13 mouse cellular contexts compared by ENCODE assay signal in genomic region chr9:57949879-57950278, GRCm38 (mm10). TPM values are rescaled to one million over a fixed set of nuclear protein-coding genes. Genes with fewer than 3 reads are reported as not detected.
A peak's percentile ranks its signal among the peaks of the same experiment; 100 is the strongest.
DNase-seq lines count a peak whose midpoint lies in the region; ATAC-seq lines count a peak whose summit lies in the region.
"Had no signal": no experiment of that assay in that cellular context is flagged by ENCODE, and none has a peak within 500 bp of the region (broad histone marks: within the 10 kb centered on the region; RNA-seq: fewer than 3 reads in every experiment).

No protein-coding gene starts in this region.

- peaks cover 62% of the 10 kb centered on the region for H3K4me1 ChIP-seq in heart, embryonic 10.5 days
- peaks cover 76% of the 10 kb centered on the region for H3K4me1 ChIP-seq in brown adipose tissue, adult 24 weeks (ENCODE audit: control insufficient read depth, insufficient read depth, insufficient read length, low read length)
- peaks cover 64% of the 10 kb centered on the region for H3K4me1 ChIP-seq in forebrain, embryonic 15.5 days
- H3K4me1 ChIP-seq: liver, embryonic 15.5 days had no signal

- no peak overlapping the region for H3K9ac ChIP-seq in forebrain, embryonic 15.5 days (replicated peaks)
- H3K9ac ChIP-seq: heart, embryonic 13.5 days; liver, embryonic 15.5 days had no signal

- DNase-seq in heart, embryonic 10.5 days (ENCODE audit: low spot score), result no peak
- no peak for DNase-seq in heart, postnatal 4 days
- peak; percentile 39 for DNase-seq in kidney, postnatal 10 days
- DNase-seq in kidney, postnatal 14 days, result no peak
- DNase-seq: kidney, adult 11 months; right cerebral cortex, postnatal 14 days had no signal

- H3K36me3 ChIP-seq in heart, embryonic 10.5 days, result no peaks in the 10 kb centered on the region
- H3K36me3 ChIP-seq in forebrain, embryonic 15.5 days, result peaks cover 2% of the 10 kb centered on the region; the same call in 1 of the 2 replicates
- H3K36me3 ChIP-seq: heart, embryonic 13.5 days; liver, embryonic 15.5 days had no signal

- 23% methylated on average over 8 of the region's 8 CpGs for WGBS in heart, embryonic 10.5 days
- 29% methylated on average over 8 of the region's 8 CpGs for WGBS in forebrain, embryonic 15.5 days

- peak; percentile 54 for ATAC-seq in forebrain, embryonic 15.5 days (replicated peaks)
- ATAC-seq in cerebellum, adult (ENCODE audit: insufficient number of reproducible peaks, low FRiP score, low TSS enrichment), result no peak
- no peak for ATAC-seq in frontal cortex, adult (ENCODE audit: low TSS enrichment)
- ATAC-seq: midbrain, embryonic 16.5 days had no signal

- H3K27ac ChIP-seq in heart, embryonic 10.5 days, result 0 out of 2 replicates have a peak overlapping the region, but pooled peaks have one; percentile 59
- peak overlapping the region; percentile 71 for H3K27ac ChIP-seq in brown adipose tissue, adult 24 weeks (replicated peaks; ENCODE audit: low read depth, low read length)
- no peak overlapping the region for H3K27ac ChIP-seq in forebrain, embryonic 15.5 days (replicated peaks)
- H3K27ac ChIP-seq: heart, embryonic 13.5 days; liver, embryonic 15.5 days had no signal

- H3K4me2 ChIP-seq in forebrain, embryonic 15.5 days (replicated peaks), result 0 out of 2 replicates have a peak overlapping the region, but pooled peaks have one; percentile 16
- H3K4me2 ChIP-seq: heart, embryonic 13.5 days; liver, embryonic 15.5 days had no signal

- peaks cover 79% of the 10 kb centered on the region for H3K27me3 ChIP-seq in heart, embryonic 10.5 days (ENCODE audit: insufficient read depth, poor library complexity, severe bottlenecking)
- no peaks in the 10 kb centered on the region for H3K27me3 ChIP-seq in forebrain, embryonic 15.5 days

- no peak overlapping the region for H3K4me3 ChIP-seq in heart, embryonic 10.5 days
- H3K4me3 ChIP-seq in brown adipose tissue, adult 24 weeks (ENCODE audit: insufficient read depth, low read depth, low read length), result peak overlapping the region; percentile 7; the same call in 1 of the 2 replicates
- no peak overlapping the region for H3K4me3 ChIP-seq in forebrain, embryonic 15.5 days
- H3K4me3 ChIP-seq: heart, embryonic 13.5 days; liver, embryonic 15.5 days had no signal

- H3K9me3 ChIP-seq in heart, embryonic 10.5 days, result no peaks in the 10 kb centered on the region
- no peaks in the 10 kb centered on the region for H3K9me3 ChIP-seq in forebrain, embryonic 15.5 days
- H3K9me3 ChIP-seq: heart, embryonic 13.5 days; liver, embryonic 15.5 days had no signal

RNA-seq across cellular contexts. Expression of gene Sema7a, which starts 10.0 kb away (rescaled TPM):
- 0.16 TPM in 1 of 2 replicates, not detected in the other for polyA plus RNA-seq in heart, embryonic 10.5 days (2016; fragmentation: Nextera tagmentation; extraction: Ambion mirVana)
- 10 to 100 TPM; 26.0 to 30.1 TPM for total RNA-seq in heart, postnatal 4 days (2021)
- polyA plus RNA-seq in brown adipose tissue, adult 24 weeks (2012; ENCODE audit: insufficient read depth, insufficient read length, missing spikeins), result 2.8 and 6.0 TPM in 2 replicates
- polyA plus RNA-seq in forebrain, embryonic 15.5 days (2015; fragmentation: Nextera tagmentation; extraction: Ambion mirVana), result 3.4 and 3.6 TPM in 2 replicates
- polyA plus RNA-seq: liver, embryonic 15.5 days had no signal

RNA-seq across cellular contexts. Expression of gene Ubl7, which starts 39.1 kb away (rescaled TPM):
- 110 TPM in 2 replicates for polyA plus RNA-seq in heart, embryonic 10.5 days (2016; fragmentation: Nextera tagmentation; extraction: Ambion mirVana)
- 10 to 100 TPM; 66.3 to 66.5 TPM for total RNA-seq in heart, postnatal 4 days (2021)
- 67.3 and 71.9 TPM in 2 replicates for polyA plus RNA-seq in brown adipose tissue, adult 24 weeks (2012; ENCODE audit: insufficient read depth, insufficient read length, missing spikeins)
- 171 and 176 TPM in 2 replicates for polyA plus RNA-seq in forebrain, embryonic 15.5 days (2015; fragmentation: Nextera tagmentation; extraction: Ambion mirVana)

RNA-seq across cellular contexts. Expression of gene Cyp11a1, which starts 56.3 kb away (rescaled TPM):
- polyA plus RNA-seq in heart, embryonic 10.5 days (2016; fragmentation: Nextera tagmentation; extraction: Ambion mirVana), result 0.10 TPM in 1 of 2 replicates, not detected in the other
- under 1 TPM; 0.45 to 0.69 TPM for total RNA-seq in heart, postnatal 4 days (2021)
- not detected in 2 replicates for polyA plus RNA-seq in brown adipose tissue, adult 24 weeks (2012; ENCODE audit: insufficient read depth, insufficient read length, missing spikeins)
- 0.31 and 0.45 TPM in 2 replicates for polyA plus RNA-seq in forebrain, embryonic 15.5 days (2015; fragmentation: Nextera tagmentation; extraction: Ambion mirVana)
